Mouse (Mus musculus): ENCODE measurements around the gene Prkag2. TPM values are rescaled to one million over a fixed set of nuclear protein-coding genes. Genes with fewer than 3 reads are reported as not detected.

Prkag2 gene
- polyA plus RNA-seq, 1 experiment: 103 TPM

- Histone ChIP-seq H3K27ac (ENCODE audit: insufficient read depth, low read length) (no peak overlapping the region), H3K4me1 (ENCODE audit: control insufficient read depth, insufficient read depth, low read length) (no peaks in the 10 kb centered on the region), H3K4me3 (ENCODE audit: insufficient read depth, low read length) (no peak overlapping the region)
- TF ChIP-seq POLR2A (IDR thresholded peaks at IDR 0.05; ENCODE audit: extremely low read depth, insufficient read depth, low read length) (no peak), CTCF (IDR thresholded peaks at IDR 0.05; ENCODE audit: extremely low read depth, insufficient read depth, low read length) (no peak)
Measured at GRCm38 (mm10) chr5:25041307-25041706, 59.1 kb downstream of the Prkag2 start.

GRCm38 (mm10) chr5:25040903-25041302 lies 59.5 kb downstream of the Prkag2 start:
- Histone ChIP-seq H3K4me1 (ENCODE audit: control insufficient read depth, insufficient read depth, low read length) (no peaks in the 10 kb centered on the region), H3K4me3 (ENCODE audit: insufficient read depth, low read length) (no peak overlapping the region), H3K27ac (ENCODE audit: insufficient read depth, low read length) (no peak overlapping the region)
- no peak for TF ChIP-seq CTCF (IDR thresholded peaks at IDR 0.05; ENCODE audit: extremely low read depth, insufficient read depth, low read length)
- TF ChIP-seq POLR2A (IDR thresholded peaks at IDR 0.05; ENCODE audit: extremely low read depth, insufficient read depth, low read length): no peak

GRCm38 (mm10) chr5:25038827-25039226 lies 61.6 kb downstream of the Prkag2 start:
- Histone ChIP-seq H3K27ac (ENCODE audit: insufficient read depth, low read length) (no peak overlapping the region), H3K4me3 (ENCODE audit: insufficient read depth, low read length) (no peak overlapping the region), H3K4me1 (ENCODE audit: control insufficient read depth, insufficient read depth, low read length) (no peaks in the 10 kb centered on the region)
- TF ChIP-seq POLR2A (IDR thresholded peaks at IDR 0.05; ENCODE audit: extremely low read depth, insufficient read depth, low read length) (no peak), CTCF (IDR thresholded peaks at IDR 0.05; ENCODE audit: extremely low read depth, insufficient read depth, low read length) (no peak)

GRCm38 (mm10) chr5:25035391-25035790 lies 65.1 kb downstream of the Prkag2 start:
- no peak overlapping the region for H3K27ac ChIP-seq (ENCODE audit: insufficient read depth, low read length)
- H3K4me3 ChIP-seq (ENCODE audit: insufficient read depth, low read length): no peak overlapping the region
- TF ChIP-seq POLR2A (IDR thresholded peaks at IDR 0.05; ENCODE audit: extremely low read depth, insufficient read depth, low read length): no peak
- TF ChIP-seq CTCF (IDR thresholded peaks at IDR 0.05; ENCODE audit: extremely low read depth, insufficient read depth, low read length): no peak
- H3K4me1 ChIP-seq (ENCODE audit: control insufficient read depth, insufficient read depth, low read length): peaks cover 6% of the 10 kb centered on the region

GRCm38 (mm10) chr5:25031456-25031856 lies 69.0 kb downstream of the Prkag2 start:
- peaks cover 6% of the 10 kb centered on the region for H3K4me1 ChIP-seq (ENCODE audit: control insufficient read depth, insufficient read depth, low read length)
- no peak overlapping the region for H3K4me3 ChIP-seq (ENCODE audit: insufficient read depth, low read length)
- TF ChIP-seq POLR2A (IDR thresholded peaks at IDR 0.05; ENCODE audit: extremely low read depth, insufficient read depth, low read length): no peak
- no peak for TF ChIP-seq CTCF (IDR thresholded peaks at IDR 0.05; ENCODE audit: extremely low read depth, insufficient read depth, low read length)
- no peak overlapping the region for H3K27ac ChIP-seq (ENCODE audit: insufficient read depth, low read length)

GRCm38 (mm10) chr5:25031037-25031436 lies 69.4 kb downstream of the Prkag2 start:
- H3K4me3 ChIP-seq (ENCODE audit: insufficient read depth, low read length): no peak overlapping the region
- no peak overlapping the region for H3K27ac ChIP-seq (ENCODE audit: insufficient read depth, low read length)
- TF ChIP-seq CTCF (IDR thresholded peaks at IDR 0.05; ENCODE audit: extremely low read depth, insufficient read depth, low read length): no peak
- no peak for TF ChIP-seq POLR2A (IDR thresholded peaks at IDR 0.05; ENCODE audit: extremely low read depth, insufficient read depth, low read length)
- H3K4me1 ChIP-seq (ENCODE audit: control insufficient read depth, insufficient read depth, low read length): peaks cover 6% of the 10 kb centered on the region

DNA sequence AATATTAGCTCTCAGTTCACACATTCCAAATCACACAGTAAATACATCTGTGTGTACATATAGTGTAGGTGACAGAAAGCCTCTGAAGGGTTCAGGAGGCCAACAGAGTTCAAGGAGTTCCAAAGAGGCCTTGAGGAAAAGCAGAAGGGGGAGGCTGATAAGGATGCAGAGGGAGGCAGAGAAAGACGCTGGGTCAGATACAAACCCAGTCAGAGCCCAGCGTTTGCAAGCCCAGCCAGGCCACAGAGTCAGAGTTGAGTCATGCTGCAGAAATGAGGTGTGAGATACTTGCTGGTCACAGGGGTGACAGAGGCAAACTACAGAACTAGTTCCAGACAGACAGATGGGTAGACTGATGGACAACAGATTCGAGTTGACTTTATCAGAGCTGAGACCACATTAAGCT lies 70.2 kb downstream of the Prkag2 start:
- Histone ChIP-seq H3K4me1 (ENCODE audit: control insufficient read depth, insufficient read depth, low read length) (peaks cover 8% of the 10 kb centered on the region), H3K4me3 (ENCODE audit: insufficient read depth, low read length) (no peak overlapping the region), H3K27ac (ENCODE audit: insufficient read depth, low read length) (no peak overlapping the region)
- TF ChIP-seq CTCF (IDR thresholded peaks at IDR 0.05; ENCODE audit: extremely low read depth, insufficient read depth, low read length) (no peak), POLR2A (IDR thresholded peaks at IDR 0.05; ENCODE audit: extremely low read depth, insufficient read depth, low read length) (no peak)

- H3K4me1 ChIP-seq (ENCODE audit: control insufficient read depth, insufficient read depth, low read length): peaks cover 10% of the 10 kb centered on the region
- no peak overlapping the region for H3K27ac ChIP-seq (ENCODE audit: insufficient read depth, low read length)
- H3K4me3 ChIP-seq (ENCODE audit: insufficient read depth, low read length): no peak overlapping the region
- TF ChIP-seq CTCF (IDR thresholded peaks at IDR 0.05; ENCODE audit: extremely low read depth, insufficient read depth, low read length) (no peak), POLR2A (IDR thresholded peaks at IDR 0.05; ENCODE audit: extremely low read depth, insufficient read depth, low read length) (no peak)
Measured at GRCm38 (mm10) chr5:25027673-25028072, 72.8 kb downstream of the Prkag2 start.

- Histone ChIP-seq H3K4me3 (ENCODE audit: insufficient read depth, low read length) (no peak overlapping the region), H3K4me1 (ENCODE audit: control insufficient read depth, insufficient read depth, low read length) (0 out of 2 replicates have a peak, but pooled peaks cover 4% of the 10 kb centered on the region), H3K27ac (ENCODE audit: insufficient read depth, low read length) (0 out of 2 replicates have a peak overlapping the region, but pooled peaks have one; percentile 10)
- TF ChIP-seq POLR2A (IDR thresholded peaks at IDR 0.05; ENCODE audit: extremely low read depth, insufficient read depth, low read length): no peak
- no peak for TF ChIP-seq CTCF (IDR thresholded peaks at IDR 0.05; ENCODE audit: extremely low read depth, insufficient read depth, low read length)
Measured at GRCm38 (mm10) chr5:25025309-25026019, 75.0 kb downstream of the Prkag2 start.

GRCm38 (mm10) chr5:25022904-25023303 lies 77.5 kb downstream of the Prkag2 start:
- Histone ChIP-seq H3K4me3 (ENCODE audit: insufficient read depth, low read length) (no peak overlapping the region), H3K27ac (ENCODE audit: insufficient read depth, low read length) (no peak overlapping the region), H3K4me1 (ENCODE audit: control insufficient read depth, insufficient read depth, low read length) (0 out of 2 replicates have a peak, but pooled peaks cover 4% of the 10 kb centered on the region)
- TF ChIP-seq CTCF (IDR thresholded peaks at IDR 0.05; ENCODE audit: extremely low read depth, insufficient read depth, low read length) (peak; percentile 66), POLR2A (IDR thresholded peaks at IDR 0.05; ENCODE audit: extremely low read depth, insufficient read depth, low read length) (no peak)

All from cortical plate, adult 2 months (tissue).